Mouse (Mus musculus): ENCODE measurements around the gene Cds2.

DNA sequence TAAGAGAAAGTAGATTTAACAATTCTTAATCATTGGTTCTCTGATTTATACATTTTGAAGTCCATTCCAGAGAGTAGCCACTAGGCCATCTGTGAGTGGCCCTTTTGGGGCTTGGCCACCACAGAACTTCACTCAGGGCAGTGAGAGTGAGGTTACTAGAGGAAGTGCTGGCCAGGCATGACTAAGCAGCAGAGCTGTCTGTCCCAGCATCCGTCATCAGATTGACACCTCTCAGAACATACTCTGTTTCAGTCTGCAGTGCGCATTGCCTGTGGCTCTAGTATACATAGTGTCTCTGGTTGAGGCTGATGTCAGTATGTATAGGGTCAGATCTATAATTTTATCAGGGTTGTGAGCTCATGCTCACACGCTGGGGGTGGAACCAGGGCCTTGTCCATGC, 6.3 kb downstream of the Cds2 start:
- TF ChIP-seq GATA1 (IDR thresholded peaks at IDR 0.05; ENCODE audit: borderline replicate concordance, low read length) (no peak), FLI1 (IDR thresholded peaks at IDR 0.05; ENCODE audit: low read length) (no peak)
